Mouse (Mus musculus): ENCODE measurements around the gene Olfr462.
"Not testable (repeated sequence)": the region's sequence is repeated elsewhere in the genome, so short reads cannot be mapped to it uniquely, and the experiment has no call there.

Gene Olfr462

GRCm38 (mm10) chr11:87892168-87892567 is at the start of gene Olfr462:
Gene Olfr462, minus strand, starts transcription at chr11:87892268.
- in situ Hi-C loops (cut with MboI, MseI): no loop called here

- in situ Hi-C loops (cut with MboI, MseI): no loop called here
Measured at GRCm38 (mm10) chr11:87935467-87935866, 43.4 kb upstream of the Olfr462 start.

- in situ Hi-C loops (cut with MboI, MseI): no loop called here
Measured at GRCm38 (mm10) chr11:87933731-87934130, 41.7 kb upstream of the Olfr462 start.

GRCm38 (mm10) chr11:87930348-87930747 is 38.3 kb upstream of the Olfr462 start:
- in situ Hi-C loops (cut with MboI, MseI): no loop called here

GRCm38 (mm10) chr11:87920966-87921365 is 28.9 kb upstream of the Olfr462 start, which contains the start of gene Olfr464:
Gene Olfr464, minus strand, starts transcription at chr11:87920967.
- in situ Hi-C loops (cut with MboI, MseI): loop anchor here (25.0 kb wide), 1 partner anchor 866 kb away; no protein-coding TSS in a partner anchor

GRCm38 (mm10) chr11:87920301-87920700 is 28.2 kb upstream of the Olfr462 start:
- in situ Hi-C loops (cut with MboI, MseI): loop anchor here (25.0 kb wide), 1 partner anchor 867 kb away; no protein-coding TSS in a partner anchor

GRCm38 (mm10) chr11:87916005-87916404 is 23.9 kb upstream of the Olfr462 start:
- in situ Hi-C loops (cut with MboI, MseI): loop anchor here (25.0 kb wide), 1 partner anchor 871 kb away; no protein-coding TSS in a partner anchor

- in situ Hi-C loops (cut with MboI, MseI): loop anchor here (25.0 kb wide), 1 partner anchor 883 kb away; no protein-coding TSS in a partner anchor
Measured at GRCm38 (mm10) chr11:87904331-87904730, 12.3 kb upstream of the Olfr462 start.

- in situ Hi-C loops (cut with MboI, MseI): no loop called here
Measured at GRCm38 (mm10) chr11:87897287-87897686, 5.2 kb upstream of the Olfr462 start, which contains the start of gene Olfr463. Gene Olfr463, minus strand, starts transcription at chr11:87897387.

- in situ Hi-C loops (cut with MboI, MseI): no loop called here
Measured at GRCm38 (mm10) chr11:87884856-87885255, 7.2 kb downstream of the Olfr462 start.

GRCm38 (mm10) chr11:87883493-87883892 is 8.6 kb downstream of the Olfr462 start:
- in situ Hi-C loops (cut with MboI, MseI): no loop called here

- in situ Hi-C loops (cut with MboI, MseI): no loop called here
Measured at GRCm38 (mm10) chr11:87881714-87882113, 10.4 kb downstream of the Olfr462 start.

- in situ Hi-C loops (cut with MboI, MseI): no loop called here
Measured at GRCm38 (mm10) chr11:87879826-87880225, 12.2 kb downstream of the Olfr462 start.

GRCm38 (mm10) chr11:87875436-87875835 is 16.6 kb downstream of the Olfr462 start, which contains the start of gene Epx:
Gene Epx, minus strand, starts transcription at chr11:87875536.
- in situ Hi-C loops (cut with MboI, MseI): no loop called here

- in situ Hi-C loops (cut with MboI, MseI): no loop called here
Measured at GRCm38 (mm10) chr11:87871766-87872165, 20.3 kb downstream of the Olfr462 start.

GRCm38 (mm10) chr11:87870096-87870495 is 22.0 kb downstream of the Olfr462 start:
- in situ Hi-C loops (cut with MboI, MseI): no loop called here

GRCm38 (mm10) chr11:87866891-87867290 is 25.2 kb downstream of the Olfr462 start:
- in situ Hi-C loops (cut with MboI, MseI): not testable (repeated sequence)

GRCm38 (mm10) chr11:87862805-87863204 is 29.3 kb downstream of the Olfr462 start:
- in situ Hi-C loops (cut with MboI, MseI): no loop called here

GRCm38 (mm10) chr11:87860426-87860825 is 31.6 kb downstream of the Olfr462 start:
- in situ Hi-C loops (cut with MboI, MseI): no loop called here

- in situ Hi-C loops (cut with MboI, MseI): no loop called here
Measured at GRCm38 (mm10) chr11:87859273-87859672, 32.8 kb downstream of the Olfr462 start.

GRCm38 (mm10) chr11:87854550-87854949 is 37.5 kb downstream of the Olfr462 start:
- in situ Hi-C loops (cut with MboI, MseI): no loop called here

- in situ Hi-C loops (cut with MboI, MseI): no loop called here
Measured at GRCm38 (mm10) chr11:87853597-87853954, 38.5 kb downstream of the Olfr462 start.

- in situ Hi-C loops (cut with MboI, MseI): no loop called here
Measured at GRCm38 (mm10) chr11:87852690-87853596, 39.1 kb downstream of the Olfr462 start, which contains the start of gene Mks1. Gene Mks1, plus strand, starts transcription at chr11:87853215.

Data from regulatory T cell (primary cell).